Mouse (Mus musculus): Measurements from ENCODE around the gene Olfr1025-ps1. TPM values are rescaled to one million over a fixed set of nuclear protein-coding genes. Genes with fewer than 3 reads are reported as not detected.

The Olfr1025-ps1 gene
- total RNA-seq (2021), result not detected
- long read RNA-seq, experiment 1, result 0 reads
- long read RNA-seq, experiment 2, result 0 reads

DNA sequence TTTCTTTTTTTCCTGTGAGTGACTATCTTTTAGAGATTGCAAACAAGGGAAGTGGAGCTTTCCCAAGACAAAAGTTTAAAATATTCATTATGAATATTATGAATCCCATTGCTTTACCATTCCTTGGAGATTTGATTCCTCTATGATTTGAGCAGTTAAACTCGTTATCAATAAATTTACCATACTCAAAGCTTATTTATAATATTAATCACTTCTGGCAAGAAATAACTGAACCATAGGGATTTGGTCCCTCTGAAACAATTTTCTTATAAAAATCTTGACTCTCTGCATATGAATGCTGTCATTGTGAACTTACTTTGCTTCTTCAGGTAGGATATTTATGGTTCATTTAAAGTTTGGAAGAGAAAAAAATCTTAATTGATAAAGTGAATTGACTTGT, at the start of gene Olfr1025-ps1:
Olfr1025-ps1 (plus strand) TSS at position 301 of the 400 bp plus-strand sequence.
- no peak for DNase-seq (ENCODE audit: low spot score in 2 of 2)

DNA sequence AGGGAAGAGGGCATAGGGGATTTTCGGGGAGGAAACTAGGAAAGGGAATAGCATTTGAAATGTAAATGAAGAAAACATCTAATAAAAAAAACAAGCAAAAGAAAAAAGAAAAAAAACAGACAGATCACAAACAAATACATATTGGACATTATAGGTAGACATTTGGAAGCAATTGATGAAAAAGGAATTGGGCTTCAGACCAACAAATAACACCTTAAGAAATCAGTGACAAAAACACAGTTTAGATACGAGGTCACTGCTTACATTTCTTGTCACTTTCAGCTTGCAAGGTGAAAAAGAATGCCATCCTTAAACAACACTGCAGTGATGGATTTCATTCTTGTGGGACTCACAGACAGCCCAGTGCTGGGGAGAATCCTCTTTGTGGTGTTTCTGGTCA, 46.7 kb upstream of the Olfr1025-ps1 start, which contains the start of gene Olfr1022:
Olfr1022 (plus strand) TSS at position 301 of the 400 bp plus-strand sequence.
- no peak for DNase-seq (ENCODE audit: low spot score in 2 of 2)

DNA sequence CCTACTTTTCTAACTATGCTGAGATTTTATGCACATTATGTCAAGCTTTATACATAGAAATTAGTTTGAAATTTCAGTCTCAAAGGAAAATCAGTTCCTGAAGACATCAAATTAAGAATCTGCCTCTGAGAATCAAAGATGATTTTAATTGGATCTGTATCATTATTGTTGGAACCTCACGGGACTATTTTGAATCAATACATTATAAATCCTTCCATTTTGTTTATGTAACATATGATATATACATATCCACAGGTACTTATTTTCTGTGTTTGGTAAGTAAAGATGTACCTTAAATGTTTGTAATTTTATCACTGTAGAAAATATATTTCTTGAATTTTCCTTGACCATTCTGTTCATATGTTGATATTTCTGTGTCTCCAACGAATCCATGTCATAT, 29.7 kb upstream of the Olfr1025-ps1 start, which contains the start of gene Olfr1023:
Olfr1023 (plus strand) TSS at position 301 of the 400 bp plus-strand sequence.
- no peak for DNase-seq (ENCODE audit: low spot score in 2 of 2)

DNA sequence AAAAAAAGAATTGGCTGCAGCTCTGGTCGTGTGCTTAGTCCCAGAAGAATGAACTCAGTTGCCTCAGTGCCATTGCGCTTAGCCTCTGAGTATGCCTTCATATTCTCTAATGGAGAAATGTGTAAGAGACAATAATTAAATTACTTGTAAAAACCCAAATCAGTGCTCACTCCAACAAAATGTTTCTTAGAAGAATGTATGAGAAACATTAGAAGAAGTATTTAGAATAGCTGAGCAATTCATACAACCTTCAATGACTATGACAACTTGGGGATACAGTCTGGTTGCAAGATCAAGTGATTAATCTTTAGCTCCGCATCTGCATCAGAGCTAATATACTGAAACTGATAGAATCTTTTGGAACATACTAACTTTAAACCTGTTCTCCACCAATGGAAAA, 10.0 kb upstream of the Olfr1025-ps1 start, which contains the start of gene Olfr1024:
Olfr1024 (minus strand) TSS at position 101 of the 400 bp plus-strand sequence.
- DNase-seq (ENCODE audit: low spot score in 2 of 2), result no peak

DNA sequence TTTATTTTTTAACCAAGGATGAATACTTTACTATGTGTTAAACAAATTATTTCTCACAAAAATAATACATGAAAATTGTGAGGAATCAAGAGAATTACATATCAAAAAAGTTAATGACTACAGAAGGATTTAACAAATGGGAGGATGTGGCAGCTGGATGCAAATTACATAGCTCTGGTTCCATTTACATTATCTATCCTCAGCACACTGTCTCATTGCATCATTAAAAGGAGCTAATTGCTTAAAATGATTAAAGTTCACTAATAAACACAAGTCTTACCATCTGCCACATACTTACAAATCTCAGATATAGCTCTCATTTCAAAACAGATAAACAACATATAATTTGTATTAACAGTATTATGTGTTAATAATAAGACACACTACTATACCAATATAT, 1.8 kb upstream of the Olfr1025-ps1 start:
- no peak for DNase-seq (ENCODE audit: low spot score in 2 of 2)

DNA sequence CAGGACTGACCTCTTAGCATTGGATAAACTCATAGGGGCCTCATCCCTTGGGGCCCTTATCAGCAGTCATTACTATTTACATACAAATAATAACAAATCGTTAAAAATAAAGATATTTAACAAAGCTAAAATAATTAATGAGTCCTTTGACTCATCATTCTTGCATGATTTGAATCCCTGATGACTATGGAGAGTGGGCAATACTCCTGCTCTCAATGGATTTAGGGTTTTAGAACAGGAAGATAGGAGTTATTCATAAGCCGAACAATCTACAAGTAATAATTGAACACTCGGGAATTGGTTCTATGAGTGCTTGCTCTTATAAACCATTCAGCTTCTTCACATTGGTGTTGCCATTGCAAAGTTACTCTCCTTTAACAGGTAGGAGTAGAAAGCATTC, 6.3 kb downstream of the Olfr1025-ps1 start, which contains the start of gene Olfr1026:
Olfr1026 (plus strand) TSS at position 301 of the 400 bp plus-strand sequence.
- no peak for DNase-seq (ENCODE audit: low spot score in 2 of 2)

DNA sequence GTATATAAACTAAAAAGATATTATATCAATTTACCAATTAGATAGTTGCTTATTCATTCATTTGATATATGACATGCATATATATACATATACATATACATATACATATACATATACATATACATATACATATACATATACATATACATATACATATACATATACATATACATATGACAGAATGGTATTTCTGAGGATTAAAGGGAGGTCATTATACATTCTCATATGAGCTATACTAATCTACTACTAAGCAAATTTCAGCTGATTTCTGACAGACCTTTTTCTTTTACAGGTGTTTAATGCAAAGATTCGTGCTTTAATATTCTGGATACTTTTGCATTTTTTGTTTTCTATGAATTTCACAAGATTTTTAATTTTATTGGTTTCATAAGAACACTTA, 35.1 kb downstream of the Olfr1025-ps1 start, which contains the start of gene Olfr1028:
Olfr1028 (plus strand) TSS at position 301 of the 400 bp plus-strand sequence.
- DNase-seq (ENCODE audit: low spot score in 2 of 2), result no peak

Other genes starting within 250 kb of the Olfr1025-ps1 start
- gene Olfr1006, start 236.4 kb upstream of the Olfr1025-ps1 start, total RNA-seq (2021), result not detected
- gene Olfr1008, start 225.8 kb upstream of the Olfr1025-ps1 start, total RNA-seq (2021), result not detected
- gene Olfr1009, start 199.8 kb upstream of the Olfr1025-ps1 start, total RNA-seq (2021), result not detected
- gene Olfr1012, start 152.4 kb upstream of the Olfr1025-ps1 start, total RNA-seq (2021), result not detected
- not detected for gene Olfr1013, start 148.1 kb upstream of the Olfr1025-ps1 start, total RNA-seq (2021)
- not detected for gene Olfr1014, start 142.5 kb upstream of the Olfr1025-ps1 start, total RNA-seq (2021)
- not detected for gene Olfr1015, start 133.2 kb upstream of the Olfr1025-ps1 start, total RNA-seq (2021)
- not detected for gene Olfr1016, start 112.6 kb upstream of the Olfr1025-ps1 start, total RNA-seq (2021)
- gene Olfr1018, start 96.7 kb upstream of the Olfr1025-ps1 start, total RNA-seq (2021), result not detected
- not detected for gene Olfr1019, start 69.7 kb upstream of the Olfr1025-ps1 start, total RNA-seq (2021)
- not detected for gene Olfr1020, start 68.2 kb upstream of the Olfr1025-ps1 start, total RNA-seq (2021)
- not detected for gene Olfr1022, start 46.6 kb upstream of the Olfr1025-ps1 start, total RNA-seq (2021)
- gene Olfr1023, start 29.6 kb upstream of the Olfr1025-ps1 start, total RNA-seq (2021), result not detected
- not detected for gene Olfr1024, start 10.1 kb upstream of the Olfr1025-ps1 start, total RNA-seq (2021)
- not detected for gene Olfr1026, start 6.4 kb downstream of the Olfr1025-ps1 start, total RNA-seq (2021)
- gene Olfr1028, start 35.2 kb downstream of the Olfr1025-ps1 start, total RNA-seq (2021), result not detected
- under 1 TPM in 1 of 2 experiments, not detected in 1; 0.30 TPM for gene Olfr1029, start 58.7 kb downstream of the Olfr1025-ps1 start, total RNA-seq (2021)
- gene Olfr1030, start 64.1 kb downstream of the Olfr1025-ps1 start, total RNA-seq (2021), result not detected
- gene Olfr1031, start 75.1 kb downstream of the Olfr1025-ps1 start, total RNA-seq (2021), result not detected
- not detected for gene Olfr1032, start 90.3 kb downstream of the Olfr1025-ps1 start, total RNA-seq (2021)
- gene Olfr1033, start 105.4 kb downstream of the Olfr1025-ps1 start, total RNA-seq (2021), result 1 to 10 TPM; 3.5 to 4.1 TPM
- gene Olfr1034, start 130.7 kb downstream of the Olfr1025-ps1 start, total RNA-seq (2021), result under 1 TPM; 0.10 to 0.27 TPM
- gene Olfr1036, start 158.8 kb downstream of the Olfr1025-ps1 start, total RNA-seq (2021), result not detected
- gene Olfr1037, start 172.2 kb downstream of the Olfr1025-ps1 start, total RNA-seq (2021), result not detected
- gene Olfr1039, start 220.7 kb downstream of the Olfr1025-ps1 start, total RNA-seq (2021), result not detected
- gene Olfr1040, start 231.5 kb downstream of the Olfr1025-ps1 start, total RNA-seq (2021), result not detected
- gene Olfr1042, start 246.6 kb downstream of the Olfr1025-ps1 start, total RNA-seq (2021), result not detected